Mouse (Mus musculus): ENCODE results near the gene Ankub1. TPM values are rescaled to one million over a fixed set of nuclear protein-coding genes. Genes with fewer than 3 reads are reported as not detected.

The Ankub1 gene
- total RNA-seq, 4 experiments from 2014 or later: not detected

DNA sequence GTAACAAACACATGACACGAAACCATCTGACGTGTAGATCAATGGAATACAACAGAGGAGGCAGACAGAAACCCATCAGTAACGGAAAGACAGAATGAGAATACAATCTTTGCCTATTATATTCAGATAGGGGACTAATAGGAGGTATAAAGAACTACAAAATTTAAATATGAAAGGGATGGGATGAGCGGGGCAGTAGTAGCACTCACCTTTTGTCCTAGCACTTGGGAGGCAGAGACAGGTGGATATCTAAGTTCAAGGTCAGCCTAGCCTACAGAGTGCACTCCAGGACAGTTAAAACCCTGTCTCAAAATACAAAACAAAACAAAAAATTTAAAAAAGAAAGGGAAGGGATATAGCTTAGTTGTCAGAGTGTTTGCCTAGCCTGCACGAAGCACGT, 49.4 kb downstream of the Ankub1 start:
- DNase-seq (ENCODE audit: low spot score): no peak

DNA sequence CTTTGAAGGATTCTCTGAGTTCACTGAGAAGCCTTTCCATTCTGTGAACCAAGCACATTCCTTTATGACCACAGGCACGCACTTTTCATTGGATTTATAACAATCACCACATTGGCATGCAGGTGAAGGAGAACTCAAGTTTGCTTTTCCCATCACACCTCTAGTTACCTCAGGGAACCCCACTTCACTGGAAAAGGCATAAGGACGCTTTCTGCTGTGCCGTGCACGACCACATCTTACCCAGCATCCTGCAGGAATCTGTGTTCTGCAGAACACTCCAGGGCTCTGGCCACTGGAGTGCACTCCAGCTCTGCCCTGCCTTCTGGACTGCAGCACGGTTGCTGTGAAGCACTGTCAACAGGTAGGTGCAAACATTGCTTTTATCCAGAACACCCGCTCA, 55.0 kb downstream of the Ankub1 start:
- DNase-seq (ENCODE audit: low spot score): no peak

DNA sequence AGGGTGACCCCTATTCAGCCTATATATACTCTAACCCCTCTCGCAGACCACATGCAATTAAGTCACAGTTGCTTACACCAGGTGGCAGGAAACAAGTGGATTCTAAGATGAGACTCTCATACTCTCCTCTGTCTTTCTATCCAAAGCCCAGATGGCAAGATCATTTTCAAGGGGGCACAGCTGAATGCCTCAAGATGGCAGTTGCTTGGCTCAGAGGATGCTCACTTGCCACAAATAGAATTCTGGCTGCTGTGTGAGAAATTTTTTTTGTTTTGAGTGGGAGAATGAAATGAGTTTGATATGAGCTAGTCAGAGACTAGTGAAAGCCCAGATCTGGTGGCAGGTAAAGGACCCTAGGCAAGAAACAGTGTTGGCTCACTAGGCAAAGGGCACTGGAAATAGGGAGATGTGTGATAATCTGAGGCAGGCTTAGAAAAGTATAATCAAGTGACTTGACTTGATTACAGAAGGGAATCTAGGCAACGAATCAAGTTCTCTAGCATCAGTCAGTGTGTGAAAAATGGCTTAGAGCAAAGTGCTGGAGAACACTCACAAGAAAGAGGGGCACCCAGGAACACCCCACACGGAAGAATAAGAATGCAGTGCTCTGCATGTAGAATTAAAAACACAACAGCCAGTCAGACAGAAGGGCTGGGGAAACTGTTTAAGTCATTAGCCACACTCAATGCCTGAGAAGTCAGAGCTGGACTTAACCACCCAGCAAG, 57.7 kb downstream of the Ankub1 start:
- DNase-seq (ENCODE audit: low spot score): no peak

DNA sequence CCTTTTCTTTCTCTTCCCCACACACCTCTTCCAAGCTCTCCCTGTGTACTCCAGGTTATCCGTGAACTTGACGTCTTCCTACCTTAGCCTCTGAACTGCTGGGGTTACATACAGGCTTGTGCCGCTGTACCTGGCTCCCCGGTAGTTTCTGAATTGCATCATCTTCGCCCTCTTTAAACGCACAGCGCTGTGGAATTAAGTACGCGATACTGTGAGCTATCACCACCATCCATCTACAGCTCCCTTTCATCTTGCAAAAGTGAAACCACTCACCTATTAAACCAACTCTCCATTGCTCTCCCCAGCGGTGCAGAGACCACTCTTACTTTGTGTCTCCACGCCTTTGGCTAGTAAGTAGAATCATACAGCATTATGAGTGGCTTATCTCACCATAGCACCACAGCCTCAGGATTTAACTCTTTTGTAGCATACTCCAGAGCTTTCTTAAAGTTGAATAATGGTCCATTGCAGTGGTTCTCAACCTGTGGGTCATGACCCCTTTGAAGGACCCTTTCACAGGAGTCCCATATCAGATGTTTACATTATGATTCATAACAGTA, 65.6 kb downstream of the Ankub1 start:
- DNase-seq (ENCODE audit: low spot score): no peak

DNA sequence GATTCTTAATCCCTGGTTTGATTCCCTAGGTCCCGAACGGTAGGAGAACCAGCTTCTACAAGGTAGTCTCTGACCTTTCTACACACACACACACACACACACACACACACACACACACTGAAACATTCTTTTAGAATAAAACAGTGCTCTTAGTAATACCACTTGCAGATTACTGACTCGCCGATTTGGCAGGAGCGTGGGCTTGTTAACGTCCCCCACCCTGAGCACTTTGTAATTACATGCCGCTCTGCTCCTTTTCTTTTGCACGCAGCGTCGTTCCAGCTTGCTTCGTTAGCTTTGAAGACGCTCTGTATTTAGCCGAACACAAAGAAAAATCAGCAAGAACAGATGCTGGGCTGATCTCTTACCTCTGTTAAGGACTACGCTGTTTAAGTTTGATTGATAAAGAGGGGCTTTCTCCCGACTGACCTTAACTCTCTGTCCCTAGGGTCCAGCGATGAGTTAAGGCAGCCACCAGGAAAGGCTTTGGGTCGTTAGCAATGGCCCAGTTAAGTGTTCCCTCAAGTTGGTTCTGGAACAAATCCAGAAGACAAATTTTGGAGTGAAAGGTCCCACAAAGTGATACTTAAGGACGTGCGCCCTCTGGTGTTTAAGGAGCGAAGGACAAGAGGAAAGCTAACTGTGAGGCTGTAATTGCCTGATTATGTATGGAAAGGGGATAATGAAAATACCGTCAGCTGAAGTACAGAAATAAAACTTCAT, 67.2 kb downstream of the Ankub1 start:
- DNase-seq (ENCODE audit: low spot score): peak; percentile 85

GRCm38 (mm10) chr3:57619718-57620117, 72.9 kb downstream of the Ankub1 start:
- no peak for DNase-seq (ENCODE audit: low spot score)

GRCm38 (mm10) chr3:57615652-57616051, 76.9 kb downstream of the Ankub1 start:
- no peak for DNase-seq (ENCODE audit: low spot score)

GRCm38 (mm10) chr3:57612430-57612997, 80.1 kb downstream of the Ankub1 start:
- peak; percentile 37 for DNase-seq (ENCODE audit: low spot score)

- DNase-seq (ENCODE audit: low spot score): no peak
Measured at GRCm38 (mm10) chr3:57611776-57612175, 80.8 kb downstream of the Ankub1 start.

Small RNAs within 50 kb of the gene (microRNA-seq; reads per million reads assigned to microRNA genes)
- gene Mir6377: not detected

Other genes with a start within 250 kb of the Ankub1 start
- gene Wwtr1, start 116.9 kb downstream of the Ankub1 start, total RNA-seq (2022): 10 to 100 TPM; 39.7 to 50.1 (median 46.3) TPM
- gene Commd2, start 41.1 kb downstream of the Ankub1 start, total RNA-seq (2022): 10 to 100 TPM; 12.3 to 16.1 (median 12.9) TPM
- 100 to 1,000 TPM in 1 of 4 experiments, 10 to 100 TPM in 3; 81.9 to 101 (median 86.3) TPM for gene Rnf13, start 43.3 kb upstream of the Ankub1 start, total RNA-seq (2022)
- gene Pfn2, start 155.3 kb upstream of the Ankub1 start, total RNA-seq (2022): 10 to 100 TPM; 41.5 to 46.3 (median 43.4) TPM

All from heart, adult 8-10 months (tissue).